Mouse (Mus musculus): ENCODE results near the gene Slbp. TPM values are rescaled to one million over a fixed set of nuclear protein-coding genes. Genes with fewer than 3 reads are reported as not detected.

Gene Slbp
- total RNA-seq, 1 experiment: 123 TPM

- peaks cover 30% of the 10 kb centered on the region for H3K36me3 ChIP-seq (ENCODE audit: control insufficient read depth, insufficient read depth, low read length, poor library complexity, severe bottlenecking)
- no peak overlapping the region for H3K4me3 ChIP-seq (ENCODE audit: insufficient read depth in 1 of 2, low read depth in 1 of 2, low read length in 2 of 2, poor library complexity in 1 of 2, severe bottlenecking in 1 of 2)
- no peak overlapping the region for H3K27ac ChIP-seq (ENCODE audit: insufficient read depth, low read depth, low read length, poor library complexity, severe bottlenecking)
- in situ Hi-C loops (cut with MboI; ENCODE audit: low sequenced_read_pairs in 2 of 2, unreplicated experiment in 2 of 2): no loop called here
- H3K9ac ChIP-seq (ENCODE audit: insufficient read depth, low read depth, low read length, poor library complexity, severe bottlenecking): no peak overlapping the region
- no peak for DNase-seq (ENCODE audit: low read depth, low spot score)
- H3K9me3 ChIP-seq (ENCODE audit: control insufficient read depth, insufficient read depth, low read depth, low read length): no peaks in the 10 kb centered on the region
- no peaks in the 10 kb centered on the region for H3K4me1 ChIP-seq (ENCODE audit: control insufficient read depth in 2 of 2, insufficient read depth in 2 of 2, low read length in 2 of 2, poor library complexity in 1 of 2)
- no peak for TF ChIP-seq CHD2 (IDR thresholded peaks at IDR 0.05; ENCODE audit: low read depth, low read length)
- no peak for TF ChIP-seq HCFC1 (IDR thresholded peaks at IDR 0.05; ENCODE audit: borderline replicate concordance, insufficient read depth, low read length)
Measured at GRCm38 (mm10) chr5:33606631-33607030, 45.7 kb downstream of the Slbp start.

GRCm38 (mm10) chr5:33605314-33605713 lies 47.1 kb downstream of the Slbp start:
- Histone ChIP-seq H3K9ac (ENCODE audit: insufficient read depth, low read depth, low read length, poor library complexity, severe bottlenecking) (no peak overlapping the region), H3K9me3 (ENCODE audit: control insufficient read depth, insufficient read depth, low read depth, low read length) (no peaks in the 10 kb centered on the region), H3K36me3 (ENCODE audit: control insufficient read depth, insufficient read depth, low read length, poor library complexity, severe bottlenecking) (peaks cover 33% of the 10 kb centered on the region), H3K27ac (ENCODE audit: insufficient read depth, low read depth, low read length, poor library complexity, severe bottlenecking) (no peak overlapping the region), H3K4me1 (ENCODE audit: control insufficient read depth in 2 of 2, insufficient read depth in 2 of 2, low read length in 2 of 2, poor library complexity in 1 of 2) (no peaks in the 10 kb centered on the region), H3K4me3 (ENCODE audit: insufficient read depth in 1 of 2, low read depth in 1 of 2, low read length in 2 of 2, poor library complexity in 1 of 2, severe bottlenecking in 1 of 2) (no peak overlapping the region)
- in situ Hi-C loops (cut with MboI; ENCODE audit: low sequenced_read_pairs in 2 of 2, unreplicated experiment in 2 of 2): no loop called here
- no peak for TF ChIP-seq HCFC1 (IDR thresholded peaks at IDR 0.05; ENCODE audit: borderline replicate concordance, insufficient read depth, low read length)
- no peak for TF ChIP-seq MAFK (IDR thresholded peaks at IDR 0.05; ENCODE audit: insufficient read depth, low read depth, low read length)
- no peak for TF ChIP-seq ZC3H11A (IDR thresholded peaks at IDR 0.05; ENCODE audit: borderline replicate concordance, low read depth, low read length)
- TF ChIP-seq ZNF384 (IDR thresholded peaks at IDR 0.05; ENCODE audit: low read depth, low read length): no peak
- no peak for TF ChIP-seq CHD2 (IDR thresholded peaks at IDR 0.05; ENCODE audit: low read depth, low read length)
- DNase-seq (ENCODE audit: low read depth, low spot score): no peak

GRCm38 (mm10) chr5:33593620-33594019 lies 58.8 kb downstream of the Slbp start:
- H3K9ac ChIP-seq (ENCODE audit: insufficient read depth, low read depth, low read length, poor library complexity, severe bottlenecking): no peak overlapping the region
- DNase-seq (ENCODE audit: low read depth, low spot score): peak; percentile 26
- no peak overlapping the region for H3K27ac ChIP-seq (ENCODE audit: insufficient read depth, low read depth, low read length, poor library complexity, severe bottlenecking)
- no peaks in the 10 kb centered on the region for H3K36me3 ChIP-seq (ENCODE audit: control insufficient read depth, insufficient read depth, low read length, poor library complexity, severe bottlenecking)
- TF ChIP-seq MAFK (IDR thresholded peaks at IDR 0.05; ENCODE audit: insufficient read depth, low read depth, low read length): no peak
- TF ChIP-seq CHD2 (IDR thresholded peaks at IDR 0.05; ENCODE audit: low read depth, low read length): no peak
- TF ChIP-seq ZC3H11A (IDR thresholded peaks at IDR 0.05; ENCODE audit: borderline replicate concordance, low read depth, low read length): no peak
- no peak for TF ChIP-seq HCFC1 (IDR thresholded peaks at IDR 0.05; ENCODE audit: borderline replicate concordance, insufficient read depth, low read length)
- no peak for TF ChIP-seq ZNF384 (IDR thresholded peaks at IDR 0.05; ENCODE audit: low read depth, low read length)
- H3K9me3 ChIP-seq (ENCODE audit: control insufficient read depth, insufficient read depth, low read depth, low read length): no peaks in the 10 kb centered on the region
- H3K4me3 ChIP-seq (ENCODE audit: insufficient read depth in 1 of 2, low read depth in 1 of 2, low read length in 2 of 2, poor library complexity in 1 of 2, severe bottlenecking in 1 of 2): no peak overlapping the region
- in situ Hi-C loops (cut with MboI; ENCODE audit: low sequenced_read_pairs in 2 of 2, unreplicated experiment in 2 of 2): loop anchor here (5.0 to 25.0 kb wide), 2 partner anchors 201 to 206 kb away; partner anchors contain the start of gene Uvssa (in 1 of the 2)
- H3K4me1 ChIP-seq (ENCODE audit: control insufficient read depth in 2 of 2, insufficient read depth in 2 of 2, low read length in 2 of 2, poor library complexity in 1 of 2): no peaks in the 10 kb centered on the region

- H3K9ac ChIP-seq (ENCODE audit: insufficient read depth, low read depth, low read length, poor library complexity, severe bottlenecking): no peak overlapping the region
- no peak overlapping the region for H3K4me3 ChIP-seq (ENCODE audit: insufficient read depth in 1 of 2, low read depth in 1 of 2, low read length in 2 of 2, poor library complexity in 1 of 2, severe bottlenecking in 1 of 2)
- peak; percentile 61 for DNase-seq (ENCODE audit: low read depth, low spot score)
- TF ChIP-seq HCFC1 (IDR thresholded peaks at IDR 0.05; ENCODE audit: borderline replicate concordance, insufficient read depth, low read length) (no peak), ZC3H11A (IDR thresholded peaks at IDR 0.05; ENCODE audit: borderline replicate concordance, low read depth, low read length) (peak; percentile 83; the same call in 1 of the 2 replicates)
- H3K9me3 ChIP-seq (ENCODE audit: control insufficient read depth, insufficient read depth, low read depth, low read length): no peaks in the 10 kb centered on the region
- in situ Hi-C loops (cut with MboI; ENCODE audit: low sequenced_read_pairs in 2 of 2, unreplicated experiment in 2 of 2): loop anchor here in 1 of 2 experiments (25.0 kb wide), 1 partner anchor 202 kb away; the partner anchor contains the start of gene Uvssa
- no peaks in the 10 kb centered on the region for H3K4me1 ChIP-seq (ENCODE audit: control insufficient read depth in 2 of 2, insufficient read depth in 2 of 2, low read length in 2 of 2, poor library complexity in 1 of 2)
- H3K27ac ChIP-seq (ENCODE audit: insufficient read depth, low read depth, low read length, poor library complexity, severe bottlenecking): no peak overlapping the region
- H3K36me3 ChIP-seq (ENCODE audit: control insufficient read depth, insufficient read depth, low read length, poor library complexity, severe bottlenecking): no peaks in the 10 kb centered on the region
Measured at GRCm38 (mm10) chr5:33589221-33589888, 63.0 kb downstream of the Slbp start.

- H3K9ac ChIP-seq (ENCODE audit: insufficient read depth, low read depth, low read length, poor library complexity, severe bottlenecking): no peak overlapping the region
- no peaks in the 10 kb centered on the region for H3K36me3 ChIP-seq (ENCODE audit: control insufficient read depth, insufficient read depth, low read length, poor library complexity, severe bottlenecking)
- in situ Hi-C loops (cut with MboI; ENCODE audit: low sequenced_read_pairs in 2 of 2, unreplicated experiment in 2 of 2): loop anchor here in 1 of 2 experiments (25.0 kb wide), 1 partner anchor 201 kb away; the partner anchor contains the start of gene Uvssa
- no peak overlapping the region for H3K27ac ChIP-seq (ENCODE audit: insufficient read depth, low read depth, low read length, poor library complexity, severe bottlenecking)
- TF ChIP-seq HCFC1 (IDR thresholded peaks at IDR 0.05; ENCODE audit: borderline replicate concordance, insufficient read depth, low read length): no peak
- TF ChIP-seq ZNF384 (IDR thresholded peaks at IDR 0.05; ENCODE audit: low read depth, low read length): no peak
- no peak for TF ChIP-seq CHD2 (IDR thresholded peaks at IDR 0.05; ENCODE audit: low read depth, low read length)
- TF ChIP-seq ZC3H11A (IDR thresholded peaks at IDR 0.05; ENCODE audit: borderline replicate concordance, low read depth, low read length): no peak
- no peak for TF ChIP-seq MAFK (IDR thresholded peaks at IDR 0.05; ENCODE audit: insufficient read depth, low read depth, low read length)
- no peak overlapping the region for H3K4me3 ChIP-seq (ENCODE audit: insufficient read depth in 1 of 2, low read depth in 1 of 2, low read length in 2 of 2, poor library complexity in 1 of 2, severe bottlenecking in 1 of 2)
- no peaks in the 10 kb centered on the region for H3K9me3 ChIP-seq (ENCODE audit: control insufficient read depth, insufficient read depth, low read depth, low read length)
- no peak for DNase-seq (ENCODE audit: low read depth, low spot score)
- no peaks in the 10 kb centered on the region for H3K4me1 ChIP-seq (ENCODE audit: control insufficient read depth in 2 of 2, insufficient read depth in 2 of 2, low read length in 2 of 2, poor library complexity in 1 of 2)
Measured at GRCm38 (mm10) chr5:33588066-33588465, 64.3 kb downstream of the Slbp start.

Data from ES-E14 (cell line).